Mouse (Mus musculus): ENCODE measurements at regions not wholly inside any gene's neighbourhood (a gene's known extent, or its start where the extent isn't known, plus 50 kb on each side); places are given as distances from the start of the nearest gene placed in this dataset.

DNA sequence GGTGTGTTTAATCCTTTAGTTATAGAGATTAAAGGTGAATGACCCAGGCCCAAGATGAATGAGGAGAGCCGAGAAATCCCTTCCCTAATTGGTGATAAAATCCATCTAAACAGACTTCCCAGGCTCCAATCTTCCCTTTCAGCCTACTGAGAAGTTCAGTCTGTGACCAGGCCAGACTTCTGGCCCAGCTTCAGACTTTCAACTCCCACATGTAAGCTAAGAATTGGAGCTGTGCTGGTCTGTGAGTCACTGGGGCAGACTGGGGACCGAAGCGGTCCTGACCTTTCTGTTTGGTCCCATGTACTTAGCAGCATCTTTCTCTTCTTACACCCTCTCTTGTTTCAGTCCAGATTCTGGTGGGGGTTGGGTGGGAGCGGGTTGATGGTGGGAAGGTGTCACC lies 50.3 kb upstream of the Ankrd55 start:
- no peaks in the 10 kb centered on the region for H3K4me1 ChIP-seq (ENCODE audit: control insufficient read depth, insufficient read depth, low read length)
- no peak overlapping the region for H3K4me3 ChIP-seq (ENCODE audit: insufficient read depth, low read length)
- TF ChIP-seq CTCF (IDR thresholded peaks at IDR 0.05; ENCODE audit: low read depth, low read length) (no peak), POLR2A (IDR thresholded peaks at IDR 0.05; ENCODE audit: borderline replicate concordance, low read depth, low read length) (no peak)
- no peak overlapping the region for H3K27ac ChIP-seq (ENCODE audit: insufficient read depth, low read depth, low read length)
